Mouse (Mus musculus) midbrain, embryonic 15.5 days (tissue): ENCODE measurements around the gene Mical2. TPM values are rescaled to one million over a fixed set of nuclear protein-coding genes. Genes with fewer than 3 reads are reported as not detected.
A peak's percentile ranks its signal among the peaks of the same experiment; 100 is the strongest.

Experiments
- ATAC-seq: fragments of 200-750 bp; cut with Nextera tagmentation; replicated peaks from 2 replicates; pipeline ENCODE4 v1.8.0; 2017; ENCODE audit warnings: moderate TSS enrichment
- H3K27ac ChIP-seq: fragments of 300-500 bp; sonication (generic); 2 replicates; pipeline ENCODE4 v1.5.1; 2015; ENCODE audit warnings: mild to moderate bottlenecking, inconsistent platforms
- H3K27me3 ChIP-seq: fragments of 300-500 bp; sonication (generic); replicated peaks from 2 replicates; pipeline ENCODE4 v1.6.1; 2015; ENCODE audit warnings: inconsistent platforms
- H3K36me3 ChIP-seq: fragments of 300-500 bp; sonication (generic); replicated peaks from 2 replicates; pipeline ENCODE4 v1.6.1; 2015; ENCODE audit warnings: inconsistent platforms
- H3K4me1 ChIP-seq: fragments of 300-500 bp; sonication (generic); 2 replicates; pipeline ENCODE4 v1.6.1; 2015; ENCODE audit warnings: inconsistent platforms
- H3K4me2 ChIP-seq: fragments of 300-500 bp; sonication (generic); 2 replicates; pipeline ENCODE4 v1.6.1; 2015; ENCODE audit warnings: inconsistent platforms, mild to moderate bottlenecking, moderate library complexity
- H3K4me3 ChIP-seq: fragments of 300-500 bp; sonication (generic); 2 replicates; pipeline ENCODE4 v1.5.1; 2015; ENCODE audit warnings: mild to moderate bottlenecking, inconsistent platforms
- H3K9ac ChIP-seq: fragments of 300-500 bp; sonication (generic); 2 replicates; pipeline ENCODE4 v1.6.1; 2015; ENCODE audit warnings: mild to moderate bottlenecking, inconsistent platforms
- H3K9me3 ChIP-seq: fragments of 300-500 bp; sonication (generic); 2 replicates; pipeline ENCODE4 v1.6.1; 2016; ENCODE audit warnings: inconsistent platforms
- WGBS: fragments of 180-500 bp; shearing (Covaris S2); methylation state at CpG from one replicate; pipeline ENCODE4 v1.1.7; 2015; ENCODE audit warnings: mixed read lengths; 5-methylcytosine and 5-hydroxymethylcytosine counted together
- polyA plus RNA-seq: library from polyadenylated mRNA; unstranded; fragments of >200 nt; fragmentation: Nextera tagmentation; extraction: Ambion mirVana; gene quantifications from 2 replicates; pipeline ENCODE4 v1.2.1, GENCODE M21; 2015

The Mical2 gene
- polyA plus RNA-seq, 1 experiment from 2014 or later, result 2.8 TPM

- 11% methylated on average over 14 of the region's 14 CpGs for WGBS
- no peak overlapping the region for H3K9ac ChIP-seq
Observed at GRCm38 (mm10) chr7:112416058-112416526, 190.4 kb downstream of the Mical2 start.

GRCm38 (mm10) chr7:112416730-112417513, 191.3 kb downstream of the Mical2 start:
- peak overlapping the region; percentile 46 for H3K27ac ChIP-seq
- no peak overlapping the region for H3K4me3 ChIP-seq
- H3K4me2 ChIP-seq, result no peak overlapping the region
- ATAC-seq, result peak; percentile 55
- H3K4me1 ChIP-seq, result peaks cover 20% of the 10 kb centered on the region
- H3K27me3 ChIP-seq, result no peaks in the 10 kb centered on the region; the same call in 1 of the 2 replicates
- H3K9me3 ChIP-seq, result no peaks in the 10 kb centered on the region
- no peaks in the 10 kb centered on the region for H3K36me3 ChIP-seq
- no peak overlapping the region for H3K9ac ChIP-seq
- WGBS, result 22% methylated on average over 7 of the region's 7 CpGs

More at GRCm38 (mm10) chr7:112416058-112416526, 190.4 kb downstream of the Mical2 start:
- peak overlapping the region; percentile 39 for H3K4me2 ChIP-seq
- no peaks in the 10 kb centered on the region; the same call in 1 of the 2 replicates for H3K27me3 ChIP-seq
- peak; percentile 44 for ATAC-seq
- no peak overlapping the region for H3K4me3 ChIP-seq
- no peaks in the 10 kb centered on the region for H3K9me3 ChIP-seq
- H3K36me3 ChIP-seq, result no peaks in the 10 kb centered on the region
- H3K27ac ChIP-seq, result peak overlapping the region; percentile 46
- peaks cover 20% of the 10 kb centered on the region for H3K4me1 ChIP-seq

- Histone ChIP-seq H3K4me1 (peaks cover 20% of the 10 kb centered on the region), H3K36me3 (no peaks in the 10 kb centered on the region), H3K27me3 (no peaks in the 10 kb centered on the region; the same call in 1 of the 2 replicates), H3K27ac (no peak overlapping the region), H3K9ac (no peak overlapping the region), H3K9me3 (no peaks in the 10 kb centered on the region), H3K4me2 (no peak overlapping the region), H3K4me3 (no peak overlapping the region)
- ATAC-seq, result 0 out of 2 replicates have a peak, but pooled peaks have one; percentile 19
- 76% methylated on average over 4 of the region's 4 CpGs for WGBS
Observed at GRCm38 (mm10) chr7:112417598-112417997, 191.9 kb downstream of the Mical2 start.

- Histone ChIP-seq H3K4me2 (no peak overlapping the region), H3K27ac (no peak overlapping the region), H3K36me3 (no peaks in the 10 kb centered on the region), H3K27me3 (no peaks in the 10 kb centered on the region; the same call in 1 of the 2 replicates), H3K9me3 (no peaks in the 10 kb centered on the region), H3K4me3 (no peak overlapping the region), H3K9ac (no peak overlapping the region), H3K4me1 (peaks cover 12% of the 10 kb centered on the region)
- no peak for ATAC-seq
- WGBS, result 92% methylated on average over 4 of the region's 4 CpGs
Observed at GRCm38 (mm10) chr7:112423438-112423837, 197.8 kb downstream of the Mical2 start.

GRCm38 (mm10) chr7:112426811-112427210, 201.2 kb downstream of the Mical2 start:
- peaks cover 16% of the 10 kb centered on the region for H3K4me1 ChIP-seq
- WGBS, result 67% methylated on average over 5 of the region's 5 CpGs

GRCm38 (mm10) chr7:112427357-112428157, 201.9 kb downstream of the Mical2 start, which contains the start of gene Parva:
Parva (plus strand) TSS chr7:112427505.
- Histone ChIP-seq H3K4me2 (peak within 1 kb of the TSS; percentile 95), H3K36me3 (no peaks in the 10 kb centered on the region), H3K9ac (peak within 1 kb of the TSS; percentile 68), H3K4me1 (peaks cover 16% of the 10 kb centered on the region), H3K4me3 (peak within 1 kb of the TSS; percentile 69), H3K9me3 (no peaks in the 10 kb centered on the region), H3K27me3 (no peaks in the 10 kb centered on the region), H3K27ac (peak within 1 kb of the TSS; percentile 80)
- WGBS, result 2% methylated on average over 49 of the region's 49 CpGs
- peak; percentile 86 for ATAC-seq

More at GRCm38 (mm10) chr7:112426811-112427210, 201.2 kb downstream of the Mical2 start:
- Histone ChIP-seq H3K36me3 (no peaks in the 10 kb centered on the region), H3K4me2 (no peak overlapping the region), H3K9ac (no peak overlapping the region), H3K27ac (no peak overlapping the region), H3K4me3 (no peak overlapping the region), H3K27me3 (no peaks in the 10 kb centered on the region), H3K9me3 (no peaks in the 10 kb centered on the region)
- no peak for ATAC-seq

- under 1% methylated on average over 22 of the region's 22 CpGs for WGBS
- Histone ChIP-seq H3K9me3 (no peaks in the 10 kb centered on the region), H3K36me3 (no peaks in the 10 kb centered on the region), H3K4me1 (peaks cover 16% of the 10 kb centered on the region), H3K4me2 (peak overlapping the region; percentile 95), H3K4me3 (peak overlapping the region; percentile 69), H3K9ac (peak overlapping the region; percentile 68), H3K27me3 (no peaks in the 10 kb centered on the region), H3K27ac (peak overlapping the region; percentile 80)
- ATAC-seq, result peak; percentile 88
Observed at GRCm38 (mm10) chr7:112428158-112428535, 202.5 kb downstream of the Mical2 start.

GRCm38 (mm10) chr7:112439846-112440245, 214.2 kb downstream of the Mical2 start:
- ATAC-seq, result no peak
- Histone ChIP-seq H3K4me2 (no peak overlapping the region), H3K4me1 (peaks cover 12% of the 10 kb centered on the region), H3K9ac (no peak overlapping the region), H3K27me3 (no peaks in the 10 kb centered on the region), H3K4me3 (no peak overlapping the region), H3K27ac (no peak overlapping the region), H3K36me3 (no peaks in the 10 kb centered on the region), H3K9me3 (no peaks in the 10 kb centered on the region)
- 87% methylated on average over 3 of the region's 3 CpGs for WGBS

GRCm38 (mm10) chr7:112444152-112444984, 218.7 kb downstream of the Mical2 start:
- Histone ChIP-seq H3K27me3 (no peaks in the 10 kb centered on the region), H3K36me3 (no peaks in the 10 kb centered on the region), H3K4me3 (no peak overlapping the region), H3K4me1 (peaks cover 19% of the 10 kb centered on the region), H3K9ac (no peak overlapping the region), H3K27ac (peak overlapping the region; percentile 65), H3K4me2 (peak overlapping the region; percentile 17; the same call in 1 of the 2 replicates), H3K9me3 (no peaks in the 10 kb centered on the region)
- ATAC-seq, result peak; percentile 80
- 11% methylated on average over 12 of the region's 12 CpGs for WGBS

- peak overlapping the region; percentile 17; the same call in 1 of the 2 replicates for H3K4me2 ChIP-seq
Observed at GRCm38 (mm10) chr7:112444985-112445367, 219.3 kb downstream of the Mical2 start.

GRCm38 (mm10) chr7:112446498-112446897, 220.8 kb downstream of the Mical2 start:
- no peaks in the 10 kb centered on the region for H3K9me3 ChIP-seq
- ATAC-seq, result no peak
- no peaks in the 10 kb centered on the region for H3K27me3 ChIP-seq
- 90% methylated on average over 4 of the region's 4 CpGs for WGBS
- no peak overlapping the region for H3K9ac ChIP-seq
- H3K36me3 ChIP-seq, result no peaks in the 10 kb centered on the region
- no peak overlapping the region for H3K27ac ChIP-seq
- H3K4me1 ChIP-seq, result peaks cover 19% of the 10 kb centered on the region
- no peak overlapping the region for H3K4me2 ChIP-seq
- no peak overlapping the region for H3K4me3 ChIP-seq

More at GRCm38 (mm10) chr7:112444985-112445367, 219.3 kb downstream of the Mical2 start:
- Histone ChIP-seq H3K27me3 (no peaks in the 10 kb centered on the region), H3K27ac (peak overlapping the region; percentile 65), H3K9ac (no peak overlapping the region), H3K36me3 (no peaks in the 10 kb centered on the region), H3K4me1 (peaks cover 19% of the 10 kb centered on the region), H3K9me3 (no peaks in the 10 kb centered on the region), H3K4me3 (no peak overlapping the region)
- ATAC-seq, result peak; percentile 53
- 25% methylated on average over 9 of the region's 9 CpGs for WGBS
